Mouse (Mus musculus): ENCODE data around the gene Mgat5.

DNA sequence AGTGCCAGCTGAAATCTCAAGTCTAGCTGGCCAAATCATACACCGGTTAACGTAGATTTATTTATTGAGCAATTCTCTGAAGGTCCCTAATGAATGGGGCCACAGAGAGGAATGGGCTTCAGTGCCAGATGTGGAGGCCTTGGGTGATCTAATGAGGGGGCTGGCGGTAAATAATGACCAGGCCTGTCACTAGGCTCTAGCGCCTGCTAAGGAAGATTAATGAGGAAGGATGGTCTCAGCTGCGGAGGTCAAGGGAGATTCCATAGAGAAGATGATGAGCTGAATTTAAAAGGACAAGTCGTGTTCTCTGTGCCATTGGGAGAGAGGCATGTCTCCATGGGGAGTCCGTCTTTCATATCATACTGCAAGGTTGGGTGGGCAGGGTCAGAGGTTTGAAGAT is 178.3 kb downstream of the Mgat5 start:
- TF ChIP-seq GATA1 (IDR thresholded peaks at IDR 0.05; ENCODE audit: borderline replicate concordance, low read length): no peak
- TF ChIP-seq FLI1 (IDR thresholded peaks at IDR 0.05; ENCODE audit: low read length): no peak
